Mouse (Mus musculus): ENCODE results near the gene Prkg2.

Gene Prkg2

GRCm38 (mm10) chr5:99036596-99037441, at the start of gene Prkg2:
Gene Prkg2 (minus strand): TSS chr5:99037351.
- ATAC-seq (ENCODE audit: low TSS enrichment) = peak; percentile 82

GRCm38 (mm10) chr5:99083955-99084354, 46.8 kb upstream of the Prkg2 start:
- no peak for ATAC-seq (ENCODE audit: low TSS enrichment)

- no peak for ATAC-seq (ENCODE audit: low TSS enrichment)
Measured at GRCm38 (mm10) chr5:99078375-99078774, 41.2 kb upstream of the Prkg2 start.

- no peak for ATAC-seq (ENCODE audit: low TSS enrichment)
Measured at GRCm38 (mm10) chr5:99068391-99068790, 31.2 kb upstream of the Prkg2 start.

GRCm38 (mm10) chr5:99062582-99062981, 25.4 kb upstream of the Prkg2 start:
- no peak for ATAC-seq (ENCODE audit: low TSS enrichment)

- ATAC-seq (ENCODE audit: low TSS enrichment) = no peak
Measured at GRCm38 (mm10) chr5:99039021-99039420, 1.9 kb upstream of the Prkg2 start.

- ATAC-seq (ENCODE audit: low TSS enrichment) = peak; percentile 20
Measured at GRCm38 (mm10) chr5:99037442-99037811, 276 bp upstream of the Prkg2 start.

GRCm38 (mm10) chr5:99035961-99036360, 1.2 kb downstream of the Prkg2 start:
- peak; percentile 27 for ATAC-seq (ENCODE audit: low TSS enrichment)

GRCm38 (mm10) chr5:99031551-99032149, 5.5 kb downstream of the Prkg2 start:
- ATAC-seq (ENCODE audit: low TSS enrichment) = peak; percentile 66

GRCm38 (mm10) chr5:99026343-99026742, 10.8 kb downstream of the Prkg2 start:
- ATAC-seq (ENCODE audit: low TSS enrichment) = no peak

- ATAC-seq (ENCODE audit: low TSS enrichment) = peak; percentile 95
Measured at GRCm38 (mm10) chr5:99019709-99020108, 17.4 kb downstream of the Prkg2 start.

GRCm38 (mm10) chr5:99015140-99015539, 22.0 kb downstream of the Prkg2 start:
- ATAC-seq (ENCODE audit: low TSS enrichment) = no peak

GRCm38 (mm10) chr5:99010448-99011151, 26.6 kb downstream of the Prkg2 start:
- ATAC-seq (ENCODE audit: low TSS enrichment) = peak; percentile 20; the same call in 1 of the 2 replicates

GRCm38 (mm10) chr5:98998104-98998503, 39.0 kb downstream of the Prkg2 start:
- peak; percentile 88 for ATAC-seq (ENCODE audit: low TSS enrichment)

- ATAC-seq (ENCODE audit: low TSS enrichment) = no peak
Measured at GRCm38 (mm10) chr5:98995767-98996166, 41.4 kb downstream of the Prkg2 start.

- ATAC-seq (ENCODE audit: low TSS enrichment) = no peak
Measured at GRCm38 (mm10) chr5:98991600-98991999, 45.6 kb downstream of the Prkg2 start.

GRCm38 (mm10) chr5:98987634-98988033, 49.5 kb downstream of the Prkg2 start:
- no peak for ATAC-seq (ENCODE audit: low TSS enrichment)

- no peak for ATAC-seq (ENCODE audit: low TSS enrichment)
Measured at GRCm38 (mm10) chr5:98987116-98987515, 50.0 kb downstream of the Prkg2 start.

- ATAC-seq (ENCODE audit: low TSS enrichment) = no peak
Measured at GRCm38 (mm10) chr5:98986459-98986858, 50.7 kb downstream of the Prkg2 start.

GRCm38 (mm10) chr5:98986011-98986410, 51.1 kb downstream of the Prkg2 start:
- ATAC-seq (ENCODE audit: low TSS enrichment) = no peak

GRCm38 (mm10) chr5:98985077-98985476, 52.1 kb downstream of the Prkg2 start:
- peak; percentile 57 for ATAC-seq (ENCODE audit: low TSS enrichment)

- no peak for ATAC-seq (ENCODE audit: low TSS enrichment)
Measured at GRCm38 (mm10) chr5:98981304-98981703, 55.8 kb downstream of the Prkg2 start.

GRCm38 (mm10) chr5:98978316-98978715, 58.8 kb downstream of the Prkg2 start:
- no peak for ATAC-seq (ENCODE audit: low TSS enrichment)
